ENCODE assay signal across 23 mouse cellular contexts in the genomic region with DNA sequence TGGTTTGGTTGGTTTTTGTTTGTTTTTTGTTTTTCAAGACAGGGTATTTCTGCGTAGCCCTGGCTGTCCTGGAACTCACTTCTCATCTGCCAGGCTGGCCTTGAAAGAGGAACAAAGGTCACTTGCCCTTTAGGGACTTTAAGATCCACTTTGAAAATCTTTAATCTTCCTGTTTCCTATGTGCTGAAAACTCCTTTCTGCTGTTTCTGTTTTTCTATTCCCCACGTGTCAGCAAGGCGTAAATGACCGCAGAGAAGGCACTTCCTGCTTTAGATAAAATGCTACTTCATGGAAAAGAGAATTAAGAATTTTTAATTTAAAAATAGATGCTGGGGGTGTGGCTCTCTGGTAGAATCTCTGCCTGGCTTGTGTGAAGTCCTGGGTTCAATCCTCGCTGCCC.
A peak's percentile ranks its signal among the peaks of the same experiment; 100 is the strongest.
DNase-seq lines count a peak whose midpoint lies in the region; ATAC-seq and TF ChIP-seq lines count a peak whose summit lies in the region.
"Had no signal": no experiment of that assay in that cellular context is flagged by ENCODE, and none has a peak within 500 bp of the region (broad histone marks: within the 10 kb centered on the region; RNA-seq: fewer than 3 reads in every experiment).

No protein-coding gene starts in this region.

- no peaks in the 10 kb centered on the region for H3K36me3 ChIP-seq in kidney, adult 2 months (ENCODE audit: control insufficient read depth, insufficient read depth, low read length)
- H3K36me3 ChIP-seq: forebrain, embryonic 15.5 days; G1E; heart, embryonic 12.5 days; limb, embryonic 15.5 days; midbrain, embryonic 12.5 days; neural tube, embryonic 13.5 days had no signal

- peak; percentile 92 for ATAC-seq in megakaryocyte progenitor cell, adult 5-6 weeks (replicated peaks; ENCODE audit: poor library complexity)
- ATAC-seq: forebrain, embryonic 15.5 days; hindbrain, embryonic 16.5 days; intestine, embryonic 16.5 days had no signal

- TF ChIP-seq POLR2A in kidney, adult 2 months (IDR thresholded peaks at IDR 0.05; ENCODE audit: low read depth, low read length): no peak
- TF ChIP-seq POLR2A in bone marrow macrophage, adult 2 months (IDR thresholded peaks at IDR 0.05; ENCODE audit: borderline replicate concordance, low read depth, low read length): no peak

- peak; percentile 28 for DNase-seq in kidney, adult 2 months
- DNase-seq in kidney, adult 8-10 months: no peak
- peak; percentile 33 for DNase-seq in A20 (ENCODE audit: low read depth, low spot score)
- no peak for DNase-seq in urinary bladder, postnatal 25 days (ENCODE audit: low spot score)
- DNase-seq in cerebellum, adult 11 months: no peak
- DNase-seq: embryo, embryonic 11 days; gastrocnemius, postnatal 14 days; kidney, postnatal 10 days; lung, embryonic 14.5 days; lung, postnatal 4 days; right cerebral cortex, adult 18-20 months; thymus, adult 18-20 months had no signal

- no peak for TF ChIP-seq CTCF in kidney, adult 2 months (conservative IDR thresholded peaks at IDR 0.05; ENCODE audit: insufficient read depth, insufficient read length, low read depth, low read length)
- no peak for TF ChIP-seq CTCF in bone marrow macrophage, adult 2 months (IDR thresholded peaks at IDR 0.05; ENCODE audit: low read depth, low read length)

- no peak overlapping the region for H3K27ac ChIP-seq in kidney, adult 2 months (ENCODE audit: insufficient read depth, low read depth, low read length)
- H3K27ac ChIP-seq in bone marrow macrophage, adult 2 months (ENCODE audit: insufficient read depth, low read depth, low read length): peak overlapping the region; percentile 88
- H3K27ac ChIP-seq: forebrain, embryonic 15.5 days; layer of hippocampus, adult 2 months; limb, embryonic 15.5 days; midbrain, embryonic 12.5 days; neural tube, embryonic 13.5 days had no signal

- no peaks in the 10 kb centered on the region for H3K4me1 ChIP-seq in kidney, adult 2 months (ENCODE audit: control insufficient read depth, insufficient read depth, low read length)
- peaks cover 22% of the 10 kb centered on the region for H3K4me1 ChIP-seq in bone marrow macrophage, adult 2 months (ENCODE audit: control insufficient read depth, insufficient read depth, low read length)
- H3K4me1 ChIP-seq: forebrain, embryonic 15.5 days; heart, embryonic 12.5 days; limb, embryonic 15.5 days; midbrain, embryonic 12.5 days; neural tube, embryonic 13.5 days had no signal

- WGBS in kidney, adult 2 months: 57% methylated on average over 5 of the region's 5 CpGs

- H3K27me3 ChIP-seq in kidney, adult 2 months (replicated peaks; ENCODE audit: control insufficient read depth, insufficient read depth, low read length): no peaks in the 10 kb centered on the region
- H3K27me3 ChIP-seq: forebrain, embryonic 15.5 days; heart, embryonic 12.5 days; limb, embryonic 15.5 days; neural tube, embryonic 13.5 days had no signal

- no peak overlapping the region for H3K4me3 ChIP-seq in kidney, adult 2 months (ENCODE audit: insufficient read depth, low read depth, low read length)
- no peak overlapping the region for H3K4me3 ChIP-seq in bone marrow macrophage, adult 2 months (ENCODE audit: insufficient read depth, low read length)
- H3K4me3 ChIP-seq: forebrain, embryonic 15.5 days; heart, embryonic 12.5 days; layer of hippocampus, adult 2 months; limb, embryonic 15.5 days; midbrain, embryonic 12.5 days; neural tube, embryonic 13.5 days had no signal

Comparison
In these comparisons a context has a peak if more than half of its experiments do, and no peak if none do; other contexts are left out.
1. DNase-seq: peak in kidney, adult 2 months (single experiment) and A20 (single experiment); none in kidney, adult 8-10 months (0 of 2), urinary bladder, postnatal 25 days (single experiment) and cerebellum, adult 11 months (single experiment).